In genomic region chr9:29242497-29243422, GRCm38 (mm10) we compare ENCODE assay signal across 19 mouse cellular contexts.
DNase-seq lines count a peak whose midpoint lies in the region; ATAC-seq lines count a peak whose summit lies in the region.
"Had no signal": no experiment of that assay in that cellular context is flagged by ENCODE, and none has a peak within 500 bp of the region (broad histone marks: within the 10 kb centered on the region; RNA-seq: fewer than 3 reads in every experiment).

No protein-coding gene starts in this region.

- no peak overlapping the region for H3K4me2 ChIP-seq in hindbrain, embryonic 14.5 days (replicated peaks)
- H3K4me2 ChIP-seq in hindbrain, embryonic 12.5 days (replicated peaks): no peak overlapping the region
- no peak overlapping the region for H3K4me2 ChIP-seq in neural tube, embryonic 13.5 days
- H3K4me2 ChIP-seq: heart, embryonic 15.5 days; hindbrain, embryonic 15.5 days; limb, embryonic 13.5 days; midbrain, embryonic 11.5 days had no signal

- no peaks in the 10 kb centered on the region for H3K27me3 ChIP-seq in hindbrain, embryonic 14.5 days (ENCODE audit: control insufficient read depth, insufficient read depth, low read length)
- H3K27me3 ChIP-seq in hindbrain, embryonic 12.5 days: no peaks in the 10 kb centered on the region
- no peaks in the 10 kb centered on the region for H3K27me3 ChIP-seq in neural tube, embryonic 13.5 days
- H3K27me3 ChIP-seq: heart, embryonic 15.5 days; hindbrain, embryonic 15.5 days had no signal

- WGBS in hindbrain, embryonic 14.5 days: 69% methylated on average over 8 of the region's 8 CpGs
- 81% methylated on average over 8 of the region's 8 CpGs for WGBS in hindbrain, embryonic 12.5 days
- 63% methylated on average over 8 of the region's 8 CpGs for WGBS in neural tube, embryonic 13.5 days

- peaks cover 9% of the 10 kb centered on the region for H3K4me1 ChIP-seq in hindbrain, embryonic 14.5 days (replicated peaks; ENCODE audit: control insufficient read depth, insufficient read depth, low read length)
- H3K4me1 ChIP-seq in hindbrain, embryonic 12.5 days: 0 out of 2 replicates have a peak, but pooled peaks cover 1% of the 10 kb centered on the region
- H3K4me1 ChIP-seq in neural tube, embryonic 13.5 days (replicated peaks): peaks cover 4% of the 10 kb centered on the region; the same call in 1 of the 2 replicates
- H3K4me1 ChIP-seq: limb, embryonic 13.5 days had no signal

- H3K9ac ChIP-seq in hindbrain, embryonic 14.5 days: no peak overlapping the region
- no peak overlapping the region for H3K9ac ChIP-seq in hindbrain, embryonic 12.5 days
- H3K9ac ChIP-seq in neural tube, embryonic 13.5 days: no peak overlapping the region
- H3K9ac ChIP-seq: heart, embryonic 15.5 days; hindbrain, embryonic 15.5 days; limb, embryonic 13.5 days; liver, embryonic 14.5 days had no signal

- DNase-seq in hindbrain, embryonic 14.5 days (ENCODE audit: low spot score): no peak
- DNase-seq in neural tube, embryonic 10.5 days (ENCODE audit: extremely low spot score, low spot score): no peak
- DNase-seq in cerebellum, postnatal 10 days: peak; percentile 89 to 93
- no peak for DNase-seq in gastrocnemius, adult 18-20 months (ENCODE audit: low spot score)
- DNase-seq in layer of hippocampus, adult 9-10 months (ENCODE audit: low spot score): no peak
- DNase-seq: adrenal gland, postnatal 10 days; gastrocnemius, postnatal 10 days; heart, adult 2 months; kidney, adult 18-20 months; kidney, postnatal 25 days; lung, postnatal 14 days; right cerebral cortex, postnatal 14 days had no signal

- ATAC-seq in hindbrain, embryonic 14.5 days (ENCODE audit: low FRiP score): 0 out of 2 replicates have a peak, but pooled peaks have one; percentile 14
- ATAC-seq in hindbrain, embryonic 12.5 days (ENCODE audit: low FRiP score): no peak
- ATAC-seq in neural tube, embryonic 13.5 days (ENCODE audit: low read depth): peak; percentile 59; the same call in 1 of the 2 replicates

- H3K9me3 ChIP-seq in hindbrain, embryonic 14.5 days (ENCODE audit: control insufficient read depth, low read length): no peaks in the 10 kb centered on the region
- H3K9me3 ChIP-seq in hindbrain, embryonic 12.5 days (replicated peaks): no peaks in the 10 kb centered on the region
- no peaks in the 10 kb centered on the region for H3K9me3 ChIP-seq in neural tube, embryonic 13.5 days
- H3K9me3 ChIP-seq: heart, embryonic 15.5 days; hindbrain, embryonic 15.5 days; limb, embryonic 13.5 days had no signal

- H3K27ac ChIP-seq in hindbrain, embryonic 14.5 days: no peak overlapping the region
- no peak overlapping the region for H3K27ac ChIP-seq in hindbrain, embryonic 12.5 days
- H3K27ac ChIP-seq in neural tube, embryonic 13.5 days (replicated peaks): no peak overlapping the region; the same call in 1 of the 2 replicates
- H3K27ac ChIP-seq: heart, adult 2 months; heart, embryonic 15.5 days; hindbrain, embryonic 15.5 days; limb, embryonic 13.5 days; liver, embryonic 14.5 days had no signal

- no peak overlapping the region for H3K4me3 ChIP-seq in hindbrain, embryonic 14.5 days (replicated peaks; ENCODE audit: low read length)
- H3K4me3 ChIP-seq in hindbrain, embryonic 12.5 days: no peak overlapping the region
- H3K4me3 ChIP-seq in neural tube, embryonic 13.5 days: no peak overlapping the region
- H3K4me3 ChIP-seq: heart, adult 2 months; heart, embryonic 15.5 days; hindbrain, embryonic 15.5 days; limb, embryonic 13.5 days had no signal

- no peaks in the 10 kb centered on the region for H3K36me3 ChIP-seq in hindbrain, embryonic 14.5 days (replicated peaks; ENCODE audit: control insufficient read depth, insufficient read depth)
- H3K36me3 ChIP-seq in hindbrain, embryonic 12.5 days: no peaks in the 10 kb centered on the region
- H3K36me3 ChIP-seq in neural tube, embryonic 13.5 days: no peaks in the 10 kb centered on the region
- H3K36me3 ChIP-seq: heart, embryonic 15.5 days; hindbrain, embryonic 15.5 days; limb, embryonic 13.5 days had no signal

Comparison
In these comparisons a context has a peak if more than half of its experiments do, and no peak if none do; other contexts are left out.
1. DNase-seq: peak in cerebellum, postnatal 10 days (2 of 2); none in hindbrain, embryonic 14.5 days (single experiment), neural tube, embryonic 10.5 days (single experiment), gastrocnemius, adult 18-20 months (single experiment) and layer of hippocampus, adult 9-10 months (single experiment).